Mouse (Mus musculus) MEL-GATA-1-ER (cell line): ENCODE results near the gene Fbxo42.

Source experiments
- DNase-seq: peaks from one replicate; pipeline ENCODE4 v3.0.0-alpha.2; 2012; ENCODE audit warnings: low read depth; ENCODE audit errors: extremely low read depth

Fbxo42 gene

GRCm38 (mm10) chr4:141172121-141172520 lies 24.4 kb downstream of the Fbxo42 start:
- DNase-seq: no peak

- DNase-seq: no peak
Observed at GRCm38 (mm10) chr4:141175783-141176182, 28.1 kb downstream of the Fbxo42 start.

GRCm38 (mm10) chr4:141176328-141176838 lies 28.7 kb downstream of the Fbxo42 start:
- DNase-seq: no peak

- no peak for DNase-seq
Observed at GRCm38 (mm10) chr4:141178500-141178899, 30.8 kb downstream of the Fbxo42 start.

DNA sequence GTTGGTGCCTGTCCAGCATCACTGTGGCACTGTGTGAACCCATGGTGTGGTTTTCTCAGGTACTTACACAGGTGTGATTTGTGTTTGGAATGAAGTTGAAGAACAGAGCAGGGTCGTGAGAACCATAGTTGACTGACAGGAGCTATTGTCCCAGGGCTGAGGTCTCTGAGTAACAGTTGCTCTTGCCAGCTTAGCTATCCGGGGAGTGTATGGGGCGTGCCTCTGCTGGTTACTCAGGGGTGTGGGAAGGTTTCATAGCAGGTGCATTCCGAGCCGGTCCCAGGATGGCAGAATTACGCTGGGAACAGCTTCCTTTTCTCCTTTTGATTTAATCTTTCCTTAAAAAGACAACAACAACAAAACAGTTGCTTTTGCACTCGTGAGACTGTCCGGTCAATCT lies 33.1 kb downstream of the Fbxo42 start:
- no peak for DNase-seq

DNA sequence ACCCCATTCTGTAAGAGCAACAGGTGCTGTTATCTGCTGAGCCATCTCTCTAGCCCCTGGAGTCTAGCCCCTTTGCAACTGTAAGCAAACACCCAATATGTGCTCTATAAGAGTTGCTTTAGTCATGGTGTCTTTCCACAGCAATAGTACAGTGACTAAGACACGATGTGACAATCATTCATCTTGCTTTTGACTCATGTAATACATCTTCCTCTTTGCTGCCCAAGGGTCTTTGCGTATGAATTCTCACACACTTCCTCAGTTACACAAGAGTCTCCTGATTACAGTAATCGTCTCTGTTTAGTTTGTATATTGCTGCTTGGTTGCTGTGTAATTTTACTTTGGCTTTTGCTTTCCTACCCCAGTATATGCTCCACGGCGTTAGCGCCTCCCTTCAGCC lies 34.3 kb downstream of the Fbxo42 start:
- no peak for DNase-seq

- no peak for DNase-seq
Observed at GRCm38 (mm10) chr4:141183932-141184331, 36.2 kb downstream of the Fbxo42 start.

GRCm38 (mm10) chr4:141184426-141184825 lies 36.7 kb downstream of the Fbxo42 start:
- no peak for DNase-seq

DNA sequence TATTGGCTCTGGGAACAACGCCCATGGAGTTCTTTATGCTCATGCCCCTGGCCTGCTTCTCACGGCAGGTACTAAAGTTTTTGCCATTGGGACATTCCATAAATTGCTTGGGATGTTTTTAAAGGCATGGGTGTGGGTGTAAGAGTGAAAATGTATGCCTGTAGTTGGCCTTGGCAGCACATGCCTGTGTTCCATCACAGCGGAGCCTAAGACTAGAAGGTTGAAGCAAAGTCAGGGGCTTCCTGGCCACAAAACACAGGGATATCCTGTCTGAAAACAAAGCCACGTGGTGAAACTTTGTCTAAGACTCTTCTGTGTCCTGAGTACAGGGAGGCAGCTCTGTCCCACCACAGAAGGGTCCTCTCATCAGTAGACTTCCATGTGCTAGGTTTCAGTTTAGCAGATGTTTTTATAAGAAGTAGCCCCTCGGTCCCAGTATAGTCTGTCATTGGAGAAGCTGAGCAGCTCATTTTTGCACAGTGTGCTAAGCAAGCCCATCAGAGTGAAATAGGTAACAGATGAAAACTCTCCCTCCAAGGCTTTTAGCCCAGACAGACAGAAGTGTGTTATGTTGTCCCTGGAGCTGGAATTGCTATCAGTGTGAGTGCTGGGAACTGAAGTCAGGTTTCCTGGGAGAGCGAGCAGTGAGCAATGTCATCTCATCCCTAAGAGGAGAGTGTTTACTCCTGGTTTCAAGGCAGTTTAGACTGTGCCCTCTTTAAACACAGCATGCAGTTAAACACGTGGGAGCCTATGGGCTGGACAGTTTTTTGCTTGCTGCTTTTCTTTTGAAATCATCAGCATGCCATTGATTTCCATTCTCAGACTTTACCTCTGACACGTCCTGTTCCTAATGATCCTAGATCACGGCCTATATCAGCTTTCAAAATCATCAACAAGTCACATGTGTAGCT lies 39.5 kb downstream of the Fbxo42 start:
- no peak for DNase-seq

GRCm38 (mm10) chr4:141191294-141191693 lies 43.6 kb downstream of the Fbxo42 start:
- DNase-seq: no peak

DNA sequence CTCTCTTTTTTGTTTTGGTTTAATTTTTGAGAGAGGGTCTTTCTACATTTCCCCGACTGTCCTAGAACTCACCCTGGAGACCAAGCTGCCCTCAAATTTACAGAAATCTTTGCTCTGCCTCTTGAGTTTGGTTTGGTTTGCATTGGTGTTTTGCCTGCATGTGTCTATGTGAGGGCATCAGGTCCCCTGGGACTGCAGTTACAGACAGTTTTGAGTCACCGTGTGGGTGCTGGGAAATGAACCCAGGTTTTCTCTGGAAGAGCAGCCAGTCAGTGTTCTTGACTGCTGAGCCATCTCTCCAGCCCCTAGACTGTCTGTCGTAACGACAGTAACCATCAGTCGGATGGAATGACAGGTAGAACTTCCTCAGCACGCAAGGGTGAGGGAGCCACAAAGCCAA lies 46.8 kb downstream of the Fbxo42 start:
- no peak for DNase-seq

GRCm38 (mm10) chr4:141196981-141197685 lies 49.4 kb downstream of the Fbxo42 start:
- no peak for DNase-seq

DNA sequence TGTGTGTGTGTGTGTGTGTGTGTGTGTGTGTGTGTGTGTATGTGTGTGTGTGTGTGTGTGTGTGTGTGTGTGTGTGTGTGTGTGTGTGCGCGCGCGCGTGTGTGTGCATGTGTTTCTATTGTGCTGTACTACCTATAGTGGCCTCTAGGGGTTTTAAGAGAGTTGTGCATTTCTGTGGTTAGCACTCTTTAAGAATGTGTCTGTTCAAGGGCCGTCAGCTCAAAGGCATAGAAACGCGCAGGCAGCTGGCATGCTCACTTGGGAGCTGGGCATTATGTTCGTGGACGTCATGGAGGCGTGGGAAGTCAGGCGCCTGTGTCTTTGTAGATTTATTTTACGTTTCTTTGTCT lies 49.9 kb downstream of the Fbxo42 start:
- no peak for DNase-seq

DNA sequence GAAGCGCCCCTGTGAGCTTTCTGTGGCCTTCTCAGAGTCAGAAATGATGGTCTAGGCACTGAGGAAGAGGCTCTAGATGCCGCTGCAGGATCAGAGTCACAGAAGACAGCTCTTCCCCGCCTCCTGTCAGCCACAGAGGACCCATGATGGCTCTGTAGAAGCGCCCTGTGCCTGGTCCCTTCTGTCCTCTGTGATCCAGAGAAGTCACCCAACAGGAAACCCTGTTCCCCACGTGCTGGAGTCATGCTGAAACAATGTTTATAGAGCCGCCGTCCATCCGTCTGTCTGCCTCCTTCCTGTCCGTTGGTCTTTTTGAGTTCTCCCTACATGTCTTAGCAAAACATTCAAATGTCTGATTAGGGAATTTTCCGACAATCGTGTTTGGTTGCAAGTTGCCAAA lies 53.2 kb downstream of the Fbxo42 start:
- DNase-seq: no peak

DNA sequence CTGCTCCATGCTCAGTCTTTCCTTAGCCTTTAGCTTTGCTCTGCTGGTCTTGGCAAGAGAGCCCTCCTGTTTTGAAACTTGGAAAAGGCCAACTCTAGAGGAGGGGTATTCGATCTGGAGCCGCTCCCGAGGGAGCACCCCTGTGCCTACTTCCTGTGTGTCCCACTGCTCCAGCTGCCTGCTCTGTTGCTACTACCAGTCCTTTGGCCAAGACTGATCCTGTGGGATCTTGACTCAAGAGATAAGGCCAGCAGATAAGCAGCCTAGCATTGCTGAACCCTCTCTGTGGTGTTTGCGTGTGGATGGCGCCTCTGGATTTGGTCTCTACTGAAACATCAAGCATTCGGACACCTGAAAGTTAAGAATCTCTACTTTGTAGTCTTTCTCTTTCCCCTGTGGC lies 54.5 kb downstream of the Fbxo42 start:
- no peak for DNase-seq

GRCm38 (mm10) chr4:141204580-141205061 lies 56.9 kb downstream of the Fbxo42 start:
- DNase-seq: no peak

DNA sequence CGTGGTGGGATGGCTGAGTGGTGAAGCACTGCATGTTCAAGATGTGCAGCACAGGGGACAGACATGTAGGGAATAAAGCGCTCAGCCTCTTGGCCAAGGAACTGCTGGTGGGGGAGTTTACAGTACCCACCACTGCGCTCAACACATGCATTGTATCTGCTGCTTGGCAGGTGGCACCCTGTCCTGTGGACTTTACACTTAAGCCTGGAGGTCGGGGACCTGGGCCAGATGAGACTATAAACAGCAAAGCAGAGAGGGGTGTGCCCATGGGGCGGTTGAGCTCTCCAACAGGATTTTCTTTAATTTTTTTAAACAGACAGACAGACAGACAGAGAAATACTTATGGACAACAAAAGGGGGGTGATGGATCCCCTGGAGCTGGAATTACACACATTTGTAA lies 59.4 kb downstream of the Fbxo42 start:
- no peak for DNase-seq

DNA sequence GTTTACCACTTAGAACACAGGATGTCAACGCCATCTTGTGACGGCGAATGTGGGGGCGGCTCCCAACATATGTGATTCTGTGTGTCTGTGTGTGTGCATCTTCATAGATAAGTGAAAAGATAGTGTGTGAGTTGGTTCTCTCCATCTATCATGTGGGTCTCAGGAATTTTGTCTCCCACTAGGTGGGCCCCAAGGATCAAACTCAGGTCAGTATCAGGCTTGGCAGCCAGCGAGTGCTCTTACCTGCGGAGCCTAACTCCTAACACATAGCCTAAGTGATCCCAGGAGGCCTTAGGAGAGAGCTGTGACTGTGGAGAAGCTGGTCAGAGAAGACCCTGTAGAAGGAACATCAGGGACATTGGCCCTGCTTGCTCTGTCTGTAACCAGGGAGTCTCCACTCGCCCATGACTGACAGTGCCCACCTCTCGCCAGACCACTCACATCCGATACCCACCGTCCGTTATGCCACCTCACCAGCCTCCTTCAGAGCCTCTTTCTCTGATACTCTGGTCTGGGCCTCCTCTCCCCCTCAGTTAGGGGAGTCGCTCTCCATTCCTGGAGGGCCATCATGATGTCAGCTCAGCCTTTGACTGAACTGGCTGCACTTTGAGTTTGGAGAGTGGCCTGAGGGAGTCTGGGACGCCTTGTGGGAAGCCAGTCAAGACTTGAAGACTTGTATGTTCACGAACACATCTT lies 63.0 kb downstream of the Fbxo42 start:
- no peak for DNase-seq

DNA sequence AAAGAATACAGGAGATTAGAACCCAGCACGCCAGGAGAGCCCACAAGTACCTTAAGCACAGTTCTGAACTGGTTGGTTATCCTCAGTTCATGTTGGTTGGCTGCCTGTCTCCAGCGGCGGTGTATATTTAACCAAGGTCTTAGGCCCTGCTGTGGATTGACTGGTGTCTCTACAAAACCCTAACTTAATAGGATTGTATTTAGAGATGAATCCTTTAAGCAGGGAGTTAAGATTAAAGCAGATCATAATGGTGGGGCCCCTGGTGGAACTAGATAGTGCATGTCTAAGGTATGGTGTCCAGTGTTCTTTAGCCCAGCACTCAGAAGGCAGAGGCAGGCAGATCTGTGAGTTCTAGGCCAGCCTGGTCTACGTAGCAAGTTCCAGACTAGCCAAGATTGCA lies 63.9 kb downstream of the Fbxo42 start:
- no peak for DNase-seq

DNA sequence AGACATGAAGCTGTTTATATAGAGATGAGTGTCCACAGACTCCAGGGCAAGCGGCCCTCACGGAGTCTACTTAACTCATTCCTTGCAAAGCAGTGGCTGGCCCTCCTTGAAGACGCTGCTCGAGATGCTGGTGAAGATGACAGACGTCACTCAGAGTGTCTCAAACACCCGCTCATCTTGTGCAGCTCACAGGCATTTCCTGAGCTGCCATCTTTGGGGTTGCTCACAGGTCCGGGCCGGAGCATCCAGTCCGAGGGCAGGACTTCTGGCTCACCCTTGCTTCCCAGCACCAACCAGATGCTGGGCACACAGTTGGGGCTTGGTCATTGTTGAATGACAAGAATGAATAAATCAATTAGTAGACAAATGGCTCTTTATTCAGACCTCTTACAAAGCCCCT lies 65.2 kb downstream of the Fbxo42 start:
- DNase-seq: no peak

DNA sequence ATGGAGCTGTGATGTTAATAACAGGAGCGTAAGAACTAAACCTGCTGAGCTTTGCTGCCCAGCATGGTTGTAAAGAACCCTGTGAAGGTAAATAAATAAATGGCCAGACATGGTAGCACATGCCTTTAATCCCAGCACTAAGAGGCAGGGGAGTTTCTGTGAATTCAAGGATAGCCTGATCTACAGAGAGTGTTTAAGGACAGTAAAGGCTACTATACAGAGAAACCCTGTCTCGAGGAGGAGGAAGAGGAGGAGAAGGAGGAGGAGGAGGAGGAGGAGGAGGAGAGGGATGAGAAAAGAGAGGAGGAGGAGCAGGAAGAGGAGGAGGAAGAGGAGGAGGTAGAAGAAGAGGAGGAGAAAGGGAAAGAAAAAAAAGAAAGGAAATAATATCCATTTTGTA lies 65.6 kb downstream of the Fbxo42 start:
- no peak for DNase-seq
